Mouse (Mus musculus) monocyte, adult 2 months (primary cell): ENCODE data around the gene Hist1h2bb.
"Not testable (repeated sequence)": the region's sequence is repeated elsewhere in the genome, so short reads cannot be mapped to it uniquely, and the experiment has no call there.

Experiments
- DNase-seq, 2 experiments: peaks; one replicate each; pipeline ENCODE4 v3.0.0; 2022; ENCODE audit warnings: low spot score in 2 of 2, low read depth in 1 of 2

The Hist1h2bb gene

DNA sequence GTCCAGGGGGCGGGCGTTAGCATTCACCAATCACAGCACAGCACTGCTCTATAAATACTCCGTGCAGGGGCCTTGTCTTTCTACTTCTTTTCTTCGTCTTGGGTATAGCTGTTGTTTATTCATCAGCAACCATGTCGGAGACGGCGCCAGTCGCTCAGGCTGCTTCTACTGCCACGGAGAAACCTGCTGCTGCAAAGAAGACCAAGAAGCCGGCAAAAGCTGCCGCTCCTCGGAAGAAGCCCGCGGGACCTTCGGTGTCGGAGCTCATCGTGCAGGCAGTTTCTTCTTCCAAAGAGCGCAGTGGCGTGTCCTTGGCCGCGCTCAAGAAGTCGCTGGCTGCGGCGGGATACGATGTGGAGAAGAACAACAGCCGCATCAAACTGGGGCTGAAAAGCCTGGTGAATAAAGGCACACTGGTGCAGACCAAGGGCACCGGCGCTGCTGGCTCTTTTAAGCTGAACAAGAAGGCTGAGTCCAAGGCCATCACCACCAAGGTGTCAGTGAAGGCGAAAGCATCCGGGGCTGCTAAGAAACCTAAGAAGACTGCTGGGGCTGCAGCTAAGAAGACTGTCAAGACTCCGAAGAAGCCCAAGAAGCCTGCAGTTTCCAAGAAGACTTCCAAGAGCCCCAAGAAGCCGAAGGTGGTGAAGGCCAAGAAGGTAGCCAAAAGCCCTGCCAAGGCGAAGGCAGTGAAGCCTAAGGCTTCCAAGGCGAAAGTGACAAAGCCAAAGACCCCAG is 17.2 kb downstream of the Hist1h2bb start, which contains the start of gene Hist1h1a:
Hist1h1a (plus strand) TSS at position 81 of the 738 bp plus-strand sequence.
- peak; percentile 55 to 68 for DNase-seq

DNA sequence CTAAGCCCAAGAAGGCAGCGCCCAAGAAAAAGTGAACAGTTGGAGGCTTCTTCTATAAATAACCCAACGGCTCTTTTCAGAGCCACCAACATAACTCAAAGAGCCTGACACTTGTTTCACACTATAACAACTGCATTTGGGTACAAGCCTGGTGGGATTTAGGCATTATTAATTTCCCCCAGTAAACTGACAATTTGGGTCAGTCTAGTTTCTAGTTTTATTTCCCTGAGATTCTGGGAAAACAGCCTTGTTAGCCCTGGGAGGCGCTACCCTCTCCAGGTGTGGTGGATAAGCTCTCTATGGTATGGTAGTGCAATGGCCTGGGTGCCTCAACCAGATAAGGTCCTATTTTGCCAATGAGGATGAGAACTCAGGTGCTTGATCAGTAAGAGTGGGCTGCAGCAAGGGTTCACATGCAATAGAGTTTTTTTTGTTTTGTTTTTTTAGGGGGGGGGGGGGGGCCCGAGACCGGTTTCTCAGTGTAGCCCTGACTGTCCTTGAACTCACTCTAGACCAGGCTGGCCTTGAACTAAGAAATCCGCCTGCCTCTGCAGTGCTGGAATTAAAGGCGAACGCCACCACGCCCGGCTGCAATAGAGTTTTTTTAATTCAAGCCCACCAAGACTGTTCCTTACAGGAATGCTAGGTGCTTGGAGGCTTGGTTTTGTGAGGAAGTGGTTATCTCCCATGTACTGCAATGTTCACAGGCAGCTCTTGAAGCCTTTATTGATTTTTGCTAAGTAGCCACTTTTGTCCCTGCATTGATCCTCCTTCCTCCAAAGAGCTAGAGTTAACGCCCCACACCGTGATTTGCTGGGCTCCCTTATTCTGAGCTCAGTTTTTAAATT is 18.0 kb downstream of the Hist1h2bb start:
- DNase-seq: no peak

DNA sequence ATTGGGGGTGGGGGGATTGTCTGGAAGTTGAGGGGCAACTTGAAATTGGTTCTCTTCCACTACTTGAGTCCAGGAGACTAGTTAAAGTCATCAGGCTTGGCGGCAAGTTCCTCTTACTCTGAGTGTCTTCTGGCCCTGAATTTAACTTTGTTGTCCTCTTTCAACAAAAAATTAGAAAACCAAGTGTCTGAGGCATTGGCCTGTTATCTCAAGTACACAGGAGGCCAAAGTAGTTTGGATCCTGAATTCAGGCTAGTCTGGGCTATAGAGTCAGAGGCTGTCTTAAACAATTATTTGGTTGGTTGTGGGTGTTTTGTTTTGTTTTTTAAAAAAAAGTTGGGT is 18.6 kb downstream of the Hist1h2bb start:
- DNase-seq: no peak

DNA sequence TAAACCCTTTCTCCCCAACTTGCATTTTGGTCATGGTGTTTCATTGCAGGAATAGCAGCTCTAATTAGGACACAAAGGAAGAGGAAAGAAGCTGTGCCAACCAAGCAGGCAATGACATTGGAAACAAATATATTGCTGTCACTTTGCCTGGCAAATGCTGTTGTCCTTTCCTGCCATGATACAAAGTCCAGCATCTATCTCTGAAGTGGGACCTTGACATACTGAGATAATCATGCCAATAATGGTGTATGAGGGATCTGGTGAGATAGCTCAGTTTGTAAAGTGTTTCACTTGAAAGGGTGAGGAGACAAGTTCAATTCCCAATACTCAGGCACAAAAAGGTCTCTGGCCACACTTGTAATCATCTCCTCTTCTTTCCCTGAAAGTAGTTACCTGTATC is 20.2 kb downstream of the Hist1h2bb start:
- no peak for DNase-seq

DNA sequence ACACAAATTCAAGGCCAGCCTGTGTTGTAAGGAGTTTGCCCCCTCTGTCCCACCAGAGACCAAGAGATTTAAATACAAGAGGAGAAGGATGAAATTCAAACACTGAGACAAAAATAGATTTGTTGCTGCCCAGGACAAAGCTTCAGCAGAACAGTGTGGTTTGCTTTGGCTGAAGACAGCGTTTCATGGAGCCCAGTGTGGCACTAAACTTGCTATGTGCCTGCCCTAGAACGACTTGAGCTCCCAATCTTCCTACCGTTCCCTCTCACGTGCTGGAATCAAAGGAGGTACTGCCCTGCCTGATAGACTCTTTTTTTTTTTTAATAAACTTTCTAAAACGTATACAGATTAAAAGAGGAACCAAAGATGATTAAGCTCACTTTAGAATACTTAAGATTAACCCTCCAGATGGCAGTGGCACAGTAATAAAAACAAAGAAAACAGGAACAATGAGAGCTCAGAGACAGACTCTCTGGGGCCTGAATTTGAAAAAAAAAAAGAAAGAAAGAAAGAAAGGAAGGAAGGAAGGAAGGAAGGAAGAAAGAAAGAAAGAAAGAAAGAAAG is 22.4 kb downstream of the Hist1h2bb start:
- DNase-seq: no peak

DNA sequence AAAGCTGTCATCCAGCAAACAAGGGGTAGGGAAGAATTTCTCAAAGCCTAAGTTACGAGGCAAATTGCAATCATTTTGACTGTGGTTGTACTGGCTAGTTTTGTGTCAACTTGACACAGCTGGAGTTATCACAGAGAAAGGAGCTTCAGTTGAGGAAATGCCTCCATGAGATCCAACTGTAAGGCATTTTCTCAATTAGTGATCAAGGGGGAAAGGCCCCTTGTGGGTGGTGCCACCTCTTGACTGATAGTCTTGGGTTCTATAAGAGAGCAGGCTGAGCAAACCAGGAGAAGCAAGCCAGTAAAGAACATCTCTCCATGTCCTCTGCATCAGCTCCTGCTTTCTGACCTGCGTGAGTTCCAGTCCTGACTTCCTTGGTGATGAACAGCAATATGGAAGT is 23.1 kb downstream of the Hist1h2bb start, which contains the start of gene Trim38:
Trim38 (plus strand) TSS at position 301 of the 400 bp plus-strand sequence.
- DNase-seq: not testable (repeated sequence)

DNA sequence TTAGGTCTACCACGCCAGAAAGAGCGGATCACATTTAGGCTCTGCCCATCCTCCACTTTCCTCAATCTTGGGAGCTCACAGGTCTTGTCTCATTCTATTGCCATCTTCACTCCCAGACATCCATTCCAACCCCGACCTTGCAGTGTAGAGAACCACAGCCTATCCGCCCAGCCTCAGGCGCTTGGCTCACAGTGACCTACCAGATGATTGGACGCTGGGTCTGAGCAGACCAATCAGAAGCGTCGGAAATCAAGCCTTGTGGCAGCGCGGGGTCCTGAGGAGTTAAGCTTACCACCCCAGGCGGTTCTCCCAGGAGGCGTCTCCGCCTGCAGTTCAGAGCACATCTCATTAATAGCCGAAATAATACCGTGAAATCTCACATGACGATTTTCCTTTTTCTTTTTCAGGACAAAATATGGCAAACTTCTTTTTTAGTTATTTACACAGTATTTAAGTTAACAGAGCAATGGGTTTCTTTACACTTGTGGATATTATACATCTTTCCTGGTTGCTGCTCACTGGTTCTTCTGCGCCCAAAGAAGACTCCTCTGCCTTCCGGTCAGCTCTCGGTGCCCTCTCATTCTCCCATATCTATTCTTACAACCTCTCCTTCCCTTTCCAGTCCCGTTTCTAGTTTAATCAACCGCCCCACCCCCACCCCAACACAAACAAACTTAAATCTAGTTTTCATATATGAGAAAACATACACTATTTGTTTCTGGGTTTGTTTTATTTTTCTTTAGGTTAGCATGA is 26.2 kb downstream of the Hist1h2bb start:
- DNase-seq: no peak

DNA sequence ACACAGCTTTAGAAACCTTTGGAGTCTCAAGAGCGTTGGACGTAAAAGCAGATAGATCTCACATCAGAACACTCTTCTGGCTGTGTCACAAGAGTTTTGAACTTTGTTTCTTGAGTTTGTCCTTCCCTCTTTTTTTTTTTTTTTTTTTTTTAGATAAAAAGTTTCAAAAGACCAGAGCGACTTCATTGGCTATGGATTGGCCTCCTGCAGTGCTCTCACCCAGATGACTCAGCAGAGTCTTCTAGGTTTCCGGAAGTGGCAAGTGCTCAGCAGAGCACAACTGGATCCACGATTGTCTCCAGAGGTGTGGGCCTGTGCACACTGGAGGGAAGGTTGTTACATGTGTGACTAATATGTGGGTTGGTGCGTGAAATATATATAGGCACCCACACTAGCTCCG is 31.8 kb downstream of the Hist1h2bb start:
- no peak for DNase-seq

DNA sequence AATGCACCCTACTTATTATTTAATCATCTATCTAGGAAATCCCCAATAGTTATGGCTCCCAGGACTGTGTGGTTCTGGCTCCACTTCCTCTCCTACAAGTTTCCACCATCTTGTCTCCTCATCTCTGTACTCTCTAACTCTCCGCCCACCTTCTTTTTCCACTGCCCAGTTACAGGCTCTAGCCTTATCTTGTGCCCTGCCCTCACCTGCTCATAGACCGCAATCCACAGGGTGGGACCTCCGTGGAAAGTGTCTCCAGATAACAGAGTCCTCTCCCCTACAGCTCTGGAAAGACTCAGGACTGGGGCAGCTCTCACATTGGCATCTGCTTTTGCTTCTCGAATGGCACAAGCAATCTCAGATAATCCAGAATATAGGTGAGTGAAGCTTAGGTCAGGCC is 32.5 kb downstream of the Hist1h2bb start:
- no peak for DNase-seq

DNA sequence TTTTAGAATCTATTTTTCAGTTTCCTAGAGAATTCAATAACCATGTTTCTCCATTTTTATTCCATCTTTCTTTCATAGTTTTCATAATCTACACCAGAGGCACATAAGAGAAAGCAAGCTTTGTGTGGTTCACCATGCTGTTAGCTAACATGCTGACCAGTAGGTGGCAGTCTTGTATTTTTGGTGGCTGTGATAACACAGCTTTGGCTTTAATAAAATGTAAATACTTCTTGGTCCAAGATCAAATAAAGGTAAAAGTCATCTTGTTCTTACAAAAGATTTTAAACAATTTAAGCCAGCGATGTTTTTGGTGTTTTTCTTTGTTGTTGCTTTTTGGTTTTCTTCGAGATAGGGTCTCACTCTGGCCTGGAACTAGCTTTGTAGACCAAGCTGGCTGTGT is 46.0 kb downstream of the Hist1h2bb start:
- no peak for DNase-seq
